Mouse (Mus musculus) macrophage (primary cell): ENCODE results near the gene Ube2h. TPM values are rescaled to one million over a fixed set of nuclear protein-coding genes. Genes with fewer than 3 reads are reported as not detected.
"Not testable (repeated sequence)": the region's sequence is repeated elsewhere in the genome, so short reads cannot be mapped to it uniquely, and the experiment has no call there.

Experiments
- H3K27ac ChIP-seq: fragments of 350-480 bp; formaldehyde crosslinking; 2 replicates; pipeline ENCODE4 v1.9.0; 2021
- H3K36me3 ChIP-seq: fragments of 350-480 bp; formaldehyde crosslinking; 2 replicates; pipeline ENCODE4 v1.9.0; 2021; ENCODE audit errors: inconsistent target
- H3K4me3 ChIP-seq: fragments of 350-480 bp; formaldehyde crosslinking; 2 replicates; pipeline ENCODE4 v1.9.0; 2021; ENCODE audit errors: inconsistent target
- H3K79me2 ChIP-seq: fragments of 350-480 bp; formaldehyde crosslinking; 2 replicates; pipeline ENCODE4 v1.9.0; 2021; ENCODE audit errors: inconsistent target
- WGBS: methylation state at CpG from one replicate; pipeline ENCODE4 v1.1.7; 2026; ENCODE audit warnings: inconsistent platforms; ENCODE audit not compliant: missing documents; 5-methylcytosine and 5-hydroxymethylcytosine counted together
- polyA plus RNA-seq: library from polyadenylated mRNA; stranded (reverse); fragments of 250-400 nt; gene quantifications from 3 replicates; pipeline ENCODE4 v1.2.4, GENCODE M21; 2018; ENCODE audit warnings: inconsistent platforms

The Ube2h gene
- polyA plus RNA-seq, 1 experiment from 2014 or later, result 32.4 TPM

DNA sequence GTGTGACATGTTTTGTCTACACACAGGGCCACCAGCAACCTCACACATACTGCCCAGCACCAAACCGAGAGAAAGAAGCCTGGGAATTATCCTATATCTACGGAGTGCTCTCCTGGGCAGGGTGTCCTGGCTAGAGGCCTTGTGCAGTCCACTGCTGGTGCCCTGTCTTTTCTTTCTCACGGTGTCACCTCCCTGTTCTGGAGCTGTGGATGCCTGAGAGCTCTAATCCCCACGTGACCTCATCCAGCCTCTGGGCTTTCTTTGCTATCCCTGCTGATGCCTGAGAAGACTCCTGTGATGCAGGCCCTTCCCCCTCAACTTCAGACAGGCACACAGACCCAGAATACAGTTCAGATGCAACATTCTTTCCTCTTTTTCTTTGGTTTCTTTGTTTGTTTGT is 4.4 kb upstream of the Ube2h start:
- Histone ChIP-seq H3K27ac (no peak overlapping the region), H3K36me3 (no peaks in the 10 kb centered on the region), H3K79me2 (peaks cover under 1% of the 10 kb centered on the region; the same call in 1 of the 2 replicates), H3K4me3 (no peak overlapping the region)
- WGBS, result 87% methylated on average over 3 of the region's 4 CpGs

GRCm38 (mm10) chr6:30307691-30308090 is 3.4 kb upstream of the Ube2h start:
- Histone ChIP-seq H3K27ac (no peak overlapping the region), H3K79me2 (peaks cover 11% of the 10 kb centered on the region), H3K36me3 (no peaks in the 10 kb centered on the region), H3K4me3 (no peak overlapping the region)
- WGBS, result 62% methylated on average over 9 of the region's 9 CpGs

DNA sequence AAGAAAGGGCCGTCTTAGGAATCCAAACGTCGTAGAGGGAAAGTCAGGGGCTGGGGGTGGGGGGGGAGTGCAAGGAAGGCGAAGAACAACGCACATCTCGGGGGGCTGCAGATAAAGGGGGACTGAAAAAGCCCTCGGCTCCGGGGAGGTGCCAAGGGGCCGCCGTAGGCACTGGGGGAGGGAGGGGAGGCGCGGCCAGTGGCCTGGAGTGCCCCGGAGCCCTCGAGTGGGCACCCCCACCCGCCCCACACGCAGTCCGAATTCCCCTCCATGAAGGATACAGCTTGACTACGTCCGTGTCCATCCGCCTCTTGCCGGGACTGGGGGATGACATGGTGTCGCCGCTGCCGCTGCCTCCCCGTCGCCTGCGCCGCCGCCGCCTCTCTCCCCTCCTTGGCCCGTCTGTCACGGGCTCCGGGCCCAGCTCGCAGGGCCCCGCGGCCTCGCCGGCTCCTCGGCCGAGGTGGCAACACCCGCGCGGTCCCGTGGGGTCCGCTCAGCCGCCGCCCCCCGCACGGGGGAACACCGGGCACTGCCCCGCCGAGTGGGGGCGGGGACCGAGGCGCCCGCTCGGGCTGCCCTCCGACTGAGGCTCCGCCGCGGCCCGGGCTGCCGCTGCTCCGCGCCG is 454 bp downstream of the Ube2h start:
- peak overlapping the region; percentile 68 for H3K4me3 ChIP-seq
- H3K79me2 ChIP-seq, result peaks cover 49% of the 10 kb centered on the region
- H3K27ac ChIP-seq, result peak overlapping the region; percentile 40
- WGBS, result 1% methylated on average over 31 of the region's 66 CpGs
- H3K36me3 ChIP-seq, result not testable (repeated sequence)

DNA sequence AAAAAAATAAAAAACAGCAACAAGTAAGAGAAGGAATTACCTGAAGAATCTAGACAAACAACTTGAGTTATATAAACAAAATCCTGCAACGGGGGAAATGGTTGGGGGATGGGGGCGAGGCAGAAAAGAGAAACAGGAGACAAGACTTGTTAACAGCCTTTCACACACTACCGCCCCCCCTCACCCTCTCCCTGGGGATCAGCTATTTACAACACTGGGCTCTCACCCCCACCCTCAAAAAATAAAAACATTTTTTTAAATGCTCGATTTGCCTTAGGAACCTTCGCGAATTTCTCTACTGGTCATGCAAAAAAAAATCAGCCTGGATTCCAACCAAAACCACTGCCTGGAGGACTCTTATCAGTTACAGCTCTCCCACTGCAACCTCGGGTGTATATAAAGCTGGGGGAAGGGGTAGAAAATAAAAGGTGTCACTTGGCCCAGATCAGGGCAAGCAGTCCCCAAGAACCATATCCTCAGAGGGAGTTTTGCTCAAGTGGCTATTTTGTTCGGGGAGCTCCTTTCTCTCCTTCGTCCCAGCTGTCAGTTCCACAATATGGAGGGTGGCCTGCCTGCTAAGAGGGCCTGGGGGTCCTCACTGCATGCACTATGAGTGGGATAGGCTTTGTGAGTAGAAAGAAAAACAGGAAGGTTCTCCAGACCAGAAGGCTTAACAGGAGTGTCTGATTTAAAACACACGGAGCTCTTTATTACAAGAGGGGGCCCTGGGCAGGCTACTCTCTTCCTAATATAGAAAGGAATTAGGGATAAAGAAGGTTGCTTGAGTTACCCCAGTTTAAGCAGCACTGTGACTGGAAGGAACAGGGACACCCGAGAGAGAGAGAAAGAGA is 1.3 kb downstream of the Ube2h start:
- peaks cover 58% of the 10 kb centered on the region for H3K79me2 ChIP-seq
- 5% methylated on average over 11 of the region's 11 CpGs for WGBS
- H3K27ac ChIP-seq, result peak overlapping the region; percentile 40
- H3K4me3 ChIP-seq, result peak overlapping the region; percentile 68
- H3K36me3 ChIP-seq, result no peaks in the 10 kb centered on the region

DNA sequence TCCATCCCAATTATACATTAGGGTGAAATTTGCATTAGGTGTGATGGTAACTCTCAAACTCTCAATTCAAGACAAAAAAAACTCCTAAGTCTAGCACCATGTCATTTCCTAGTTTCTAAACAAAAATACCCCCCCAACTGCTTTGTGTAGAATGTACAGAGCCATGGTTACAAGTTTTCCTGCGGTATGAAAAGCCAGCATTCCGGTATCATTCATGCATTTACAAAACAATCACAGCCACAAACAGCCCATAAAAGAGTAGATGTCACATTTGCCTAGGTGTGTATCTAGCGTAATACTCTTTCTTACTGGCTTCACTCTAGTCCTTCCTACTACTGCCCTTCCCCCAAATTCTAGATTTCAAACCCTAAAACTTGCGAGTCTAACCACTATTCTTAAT is 2.2 kb downstream of the Ube2h start:
- Histone ChIP-seq H3K79me2 (peaks cover 66% of the 10 kb centered on the region), H3K27ac (no peak overlapping the region), H3K36me3 (no peaks in the 10 kb centered on the region), H3K4me3 (0 out of 2 replicates have a peak overlapping the region, but pooled peaks have one; percentile 68)
- 90% methylated on average over 4 of the region's 4 CpGs for WGBS

DNA sequence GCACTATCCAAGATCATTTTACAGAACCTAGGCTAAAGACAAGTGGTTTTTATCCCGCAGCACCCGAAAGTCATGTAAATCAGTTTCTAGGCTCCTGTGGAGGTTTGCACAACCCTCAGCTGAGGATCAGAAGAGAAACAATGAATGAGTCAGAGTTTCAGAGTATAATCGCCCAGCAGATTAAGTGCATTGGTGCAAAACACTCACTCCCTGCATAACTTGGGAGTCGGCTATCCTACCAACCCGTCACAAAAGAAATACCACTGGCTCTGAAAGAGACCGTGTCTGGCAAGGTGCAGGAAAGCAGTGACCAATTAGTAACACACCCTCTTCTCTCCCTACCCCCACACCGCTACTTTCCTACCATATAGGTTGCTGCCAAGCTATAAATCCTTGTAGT is 3.4 kb downstream of the Ube2h start:
- no peak overlapping the region for H3K4me3 ChIP-seq
- H3K36me3 ChIP-seq, result no peaks in the 10 kb centered on the region
- WGBS, result 52% methylated on average over 7 of the region's 7 CpGs
- peaks cover 69% of the 10 kb centered on the region for H3K79me2 ChIP-seq
- H3K27ac ChIP-seq, result peak overlapping the region; percentile 42

GRCm38 (mm10) chr6:30300372-30300771 is 4.0 kb downstream of the Ube2h start:
- peak overlapping the region; percentile 42 for H3K27ac ChIP-seq
- peaks cover 69% of the 10 kb centered on the region for H3K79me2 ChIP-seq
- 23% methylated on average over 5 of the region's 5 CpGs for WGBS
- no peak overlapping the region for H3K4me3 ChIP-seq
- H3K36me3 ChIP-seq, result no peaks in the 10 kb centered on the region

- no peaks in the 10 kb centered on the region for H3K36me3 ChIP-seq
- no peak overlapping the region for H3K27ac ChIP-seq
- H3K4me3 ChIP-seq, result no peak overlapping the region
- H3K79me2 ChIP-seq, result peaks cover 69% of the 10 kb centered on the region
- WGBS, result 94% methylated on average over 5 of the region's 5 CpGs
Measured at GRCm38 (mm10) chr6:30299683-30300082, 4.7 kb downstream of the Ube2h start.

DNA sequence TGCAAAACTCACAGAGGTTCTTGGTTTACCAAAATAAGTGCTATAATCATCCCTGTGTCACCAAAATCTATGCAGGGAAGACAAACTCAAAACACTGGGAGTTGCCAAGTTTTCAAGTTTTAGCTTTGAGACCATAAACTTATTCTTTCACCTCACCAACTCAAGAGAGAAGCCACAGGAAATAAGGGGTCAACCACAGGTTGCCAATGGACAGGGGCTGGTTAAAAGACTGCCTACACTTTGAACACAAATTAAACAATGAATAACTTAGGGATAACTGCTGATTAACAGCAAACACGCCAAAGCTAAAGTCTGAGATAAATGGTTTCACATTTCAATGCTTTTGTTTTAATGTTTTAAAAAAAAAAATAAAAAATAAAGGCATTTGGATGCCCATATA is 5.2 kb downstream of the Ube2h start:
- Histone ChIP-seq H3K27ac (no peak overlapping the region), H3K36me3 (no peaks in the 10 kb centered on the region), H3K79me2 (peaks cover 69% of the 10 kb centered on the region), H3K4me3 (no peak overlapping the region)
- 20% methylated on average over 1 of the region's 1 CpGs for WGBS

DNA sequence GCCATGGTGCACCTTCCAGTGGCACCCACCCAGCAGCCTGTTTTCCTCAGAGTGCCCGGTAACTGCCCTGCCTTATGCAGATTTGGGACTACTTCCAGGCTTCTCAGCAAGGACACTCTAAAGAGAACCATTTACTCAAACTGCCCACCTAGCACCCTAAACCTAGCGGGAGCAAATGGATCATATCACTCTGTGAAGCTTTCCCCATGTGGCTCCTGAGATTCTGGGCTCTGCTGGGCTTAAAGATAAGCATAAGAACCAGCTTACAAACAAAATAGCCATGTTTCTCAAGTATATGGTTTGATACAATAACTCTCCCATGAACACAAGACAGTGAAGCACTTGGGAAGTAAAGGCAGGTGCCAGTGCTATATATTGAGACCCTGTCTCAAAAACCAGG is 11.8 kb downstream of the Ube2h start:
- H3K4me3 ChIP-seq, result no peak overlapping the region
- no peaks in the 10 kb centered on the region for H3K36me3 ChIP-seq
- H3K27ac ChIP-seq, result no peak overlapping the region
- WGBS, result 100% methylated on average over 2 of the region's 2 CpGs
- peaks cover 44% of the 10 kb centered on the region; the same call in 1 of the 2 replicates for H3K79me2 ChIP-seq

- WGBS, result 89% methylated on average over 6 of the region's 6 CpGs
- Histone ChIP-seq H3K36me3 (peaks cover 15% of the 10 kb centered on the region; the same call in 1 of the 2 replicates), H3K79me2 (peaks cover 38% of the 10 kb centered on the region; the same call in 1 of the 2 replicates), H3K27ac (no peak overlapping the region), H3K4me3 (no peak overlapping the region)
Measured at GRCm38 (mm10) chr6:30287958-30288357, 16.4 kb downstream of the Ube2h start.

DNA sequence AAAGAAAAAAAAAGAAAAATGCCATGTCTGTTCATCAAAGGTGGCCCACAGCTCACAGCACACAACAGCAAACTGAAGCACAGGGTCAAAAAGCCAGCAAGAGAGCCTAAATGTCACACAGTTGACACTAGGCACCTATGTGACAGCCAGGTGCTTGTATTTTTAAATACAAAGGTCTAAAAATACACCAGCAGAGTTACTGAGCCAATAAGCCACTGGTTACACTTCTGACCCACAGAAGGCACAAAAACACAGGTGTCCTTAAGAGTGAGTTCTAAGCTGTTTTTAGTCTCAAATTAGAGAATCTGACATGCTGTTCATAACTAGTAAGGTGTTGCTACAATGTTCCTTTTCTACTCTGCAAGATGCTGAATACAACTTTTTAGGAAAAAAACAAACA is 17.7 kb downstream of the Ube2h start:
- Histone ChIP-seq H3K36me3 (peaks cover 15% of the 10 kb centered on the region; the same call in 1 of the 2 replicates), H3K4me3 (no peak overlapping the region), H3K79me2 (peaks cover 25% of the 10 kb centered on the region; the same call in 1 of the 2 replicates), H3K27ac (no peak overlapping the region)

- H3K79me2 ChIP-seq, result peaks cover 12% of the 10 kb centered on the region; the same call in 1 of the 2 replicates
- H3K4me3 ChIP-seq, result no peak overlapping the region
- no peak overlapping the region for H3K27ac ChIP-seq
- peaks cover 23% of the 10 kb centered on the region; the same call in 1 of the 2 replicates for H3K36me3 ChIP-seq
Measured at GRCm38 (mm10) chr6:30284177-30284576, 20.2 kb downstream of the Ube2h start.

GRCm38 (mm10) chr6:30282361-30282760 is 22.0 kb downstream of the Ube2h start:
- peaks cover 3% of the 10 kb centered on the region; the same call in 1 of the 2 replicates for H3K79me2 ChIP-seq
- no peak overlapping the region for H3K27ac ChIP-seq
- no peak overlapping the region for H3K4me3 ChIP-seq
- peaks cover 40% of the 10 kb centered on the region; the same call in 1 of the 2 replicates for H3K36me3 ChIP-seq
- whole genome bisulfite sequencing, result 85% methylated on average over 2 of the region's 2 CpGs

DNA sequence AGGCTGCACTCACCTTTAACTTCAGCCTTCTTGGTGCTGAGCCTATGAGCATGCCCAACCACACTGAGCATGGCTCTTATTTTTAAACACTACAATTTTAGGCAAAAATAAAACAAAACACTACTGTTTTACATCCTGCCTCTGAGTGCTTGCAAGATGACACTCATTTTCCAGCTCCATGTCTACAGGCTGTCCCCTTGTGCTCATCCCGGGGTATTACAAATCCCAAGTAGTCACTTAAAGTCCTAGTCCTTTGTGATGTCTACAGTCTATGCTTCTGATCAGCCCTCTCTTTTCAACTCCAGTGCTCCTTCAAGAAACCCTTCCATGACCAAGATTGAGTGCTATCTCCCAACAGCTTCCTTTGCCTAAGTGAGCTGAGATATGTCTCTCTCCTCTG is 26.0 kb downstream of the Ube2h start:
- H3K27ac ChIP-seq, result no peak overlapping the region
- H3K4me3 ChIP-seq, result no peak overlapping the region
- 92% methylated on average over 1 of the region's 1 CpGs for WGBS
- peaks cover 30% of the 10 kb centered on the region; the same call in 1 of the 2 replicates for H3K36me3 ChIP-seq
- no peaks in the 10 kb centered on the region; the same call in 1 of the 2 replicates for H3K79me2 ChIP-seq
